Mouse (Mus musculus) hindbrain, embryonic 11.5 days (tissue): ENCODE data around the gene Hsp90b1. TPM values are rescaled to one million over a fixed set of nuclear protein-coding genes. Genes with fewer than 3 reads are reported as not detected.

ENCODE experiments used
- ATAC-seq: fragments of 200-750 bp; cut with Nextera tagmentation; 2 replicates; pipeline ENCODE4 v1.8.0; 2017; ENCODE audit warnings: mild to moderate bottlenecking, moderate TSS enrichment, moderate library complexity; ENCODE audit not compliant: low FRiP score
- DNase-seq: peaks from one replicate; pipeline ENCODE4 v3.0.0-alpha.2; 2015; ENCODE audit warnings: low spot score
- H3K27ac ChIP-seq: fragments of 300-500 bp; sonication (generic); 2 replicates; pipeline ENCODE4 v1.5.1; 2014; ENCODE audit warnings: mild to moderate bottlenecking, low read depth, low read length
- H3K27me3 ChIP-seq: fragments of 300-500 bp; sonication (generic); 2 replicates; pipeline ENCODE4 v1.6.1; 2014; ENCODE audit warnings: mild to moderate bottlenecking, low read length, moderate library complexity, mixed read lengths; ENCODE audit not compliant: control insufficient read depth, insufficient read depth
- H3K36me3 ChIP-seq: fragments of 300-500 bp; sonication (generic); 2 replicates; pipeline ENCODE4 v1.6.1; 2014; ENCODE audit warnings: mild to moderate bottlenecking, low read length, moderate library complexity, mixed read lengths; ENCODE audit not compliant: control insufficient read depth, insufficient read depth
- H3K4me1 ChIP-seq: fragments of 300-500 bp; sonication (generic); replicated peaks from 2 replicates; pipeline ENCODE4 v1.6.1; 2014; ENCODE audit warnings: low read length, mixed read lengths; ENCODE audit not compliant: control insufficient read depth, insufficient read depth
- H3K4me2 ChIP-seq: fragments of 300-500 bp; sonication (generic); replicated peaks from 2 replicates; pipeline ENCODE4 v1.6.1; 2014; ENCODE audit warnings: mild to moderate bottlenecking, low read depth, low read length
- H3K4me3 ChIP-seq: fragments of 300-500 bp; sonication (generic); 2 replicates; pipeline ENCODE4 v1.5.1; 2014; ENCODE audit warnings: low read depth, low read length
- H3K9ac ChIP-seq: fragments of 300-500 bp; sonication (generic); 2 replicates; pipeline ENCODE4 v1.6.1; 2014; ENCODE audit warnings: low read depth, low read length
- H3K9me3 ChIP-seq: fragments of 300-500 bp; sonication (generic); 2 replicates; pipeline ENCODE4 v1.6.1; 2016; ENCODE audit warnings: low read length; ENCODE audit not compliant: control insufficient read depth
- WGBS: fragments of 180-500 bp; shearing (Covaris S2); extraction: QIAGEN DNeasy Blood & Tissue Kit; methylation state at CpG from one replicate; pipeline ENCODE4 v1.1.7; 2014; 5-methylcytosine and 5-hydroxymethylcytosine counted together
- polyA plus RNA-seq: library from polyadenylated mRNA; unstranded; fragments of >200 nt; fragmentation: Nextera tagmentation; extraction: Ambion mirVana; gene quantifications from 2 replicates; pipeline ENCODE4 v1.2.1, GENCODE M21; 2014

The Hsp90b1 gene
- polyA plus RNA-seq: 522 and 547 TPM in 2 replicates

- Histone ChIP-seq H3K9ac (peak within 1 kb of the TSS; percentile 96), H3K27me3 (no peaks in the 10 kb centered on the region), H3K36me3 (peaks cover 9% of the 10 kb centered on the region; the same call in 1 of the 2 replicates), H3K27ac (peak within 1 kb of the TSS; percentile 89), H3K4me1 (peaks cover 7% of the 10 kb centered on the region), H3K4me2 (peak within 1 kb of the TSS; percentile 77), H3K4me3 (peak within 1 kb of the TSS; percentile 69), H3K9me3 (no peaks in the 10 kb centered on the region)
- ATAC-seq (peak; percentile 98), DNase-seq (peak; percentile 98)
- under 1% methylated on average over 51 of the region's 51 CpGs for WGBS
Measured at GRCm38 (mm10) chr10:86705318-86705921, at the start of gene Hsp90b1, which contains the start of gene Ttc41. TSS of gene Hsp90b1 (minus strand) at chr10:86705509. TSS of gene Ttc41 (plus strand) at chr10:86705811.

- no peaks in the 10 kb centered on the region for H3K4me1 ChIP-seq
Measured at GRCm38 (mm10) chr10:86744306-86744705, 39.0 kb upstream of the Hsp90b1 start.

GRCm38 (mm10) chr10:86742918-86743317 is 37.6 kb upstream of the Hsp90b1 start:
- Histone ChIP-seq H3K27me3 (no peaks in the 10 kb centered on the region), H3K9ac (no peak overlapping the region), H3K27ac (no peak overlapping the region), H3K36me3 (no peaks in the 10 kb centered on the region), H3K4me1 (no peaks in the 10 kb centered on the region), H3K9me3 (no peaks in the 10 kb centered on the region), H3K4me2 (no peak overlapping the region), H3K4me3 (no peak overlapping the region)
- 84% methylated on average over 2 of the region's 2 CpGs for WGBS
- ATAC-seq (no peak), DNase-seq (no peak)

More at GRCm38 (mm10) chr10:86744306-86744705, 39.0 kb upstream of the Hsp90b1 start:
- Histone ChIP-seq H3K4me2 (no peak overlapping the region), H3K4me3 (no peak overlapping the region), H3K9ac (no peak overlapping the region), H3K36me3 (no peaks in the 10 kb centered on the region), H3K27me3 (no peaks in the 10 kb centered on the region), H3K9me3 (no peaks in the 10 kb centered on the region), H3K27ac (no peak overlapping the region)
- no peak for DNase-seq
- no peak for ATAC-seq
- 87% methylated on average over 7 of the region's 7 CpGs for WGBS

- WGBS: 89% methylated on average over 4 of the region's 4 CpGs
Measured at GRCm38 (mm10) chr10:86735036-86735435, 29.7 kb upstream of the Hsp90b1 start.

GRCm38 (mm10) chr10:86731500-86731863 is 26.2 kb upstream of the Hsp90b1 start:
- Histone ChIP-seq H3K27ac (no peak overlapping the region), H3K9ac (no peak overlapping the region; the same call in 1 of the 2 replicates), H3K27me3 (no peaks in the 10 kb centered on the region), H3K36me3 (no peaks in the 10 kb centered on the region), H3K4me2 (no peak overlapping the region), H3K9me3 (no peaks in the 10 kb centered on the region), H3K4me1 (0 out of 2 replicates have a peak, but pooled peaks cover 2% of the 10 kb centered on the region), H3K4me3 (no peak overlapping the region)
- 65% methylated on average over 2 of the region's 2 CpGs for WGBS
- ATAC-seq (no peak), DNase-seq (no peak)

More at GRCm38 (mm10) chr10:86735036-86735435, 29.7 kb upstream of the Hsp90b1 start:
- no peak overlapping the region for H3K4me2 ChIP-seq
- H3K9me3 ChIP-seq: no peaks in the 10 kb centered on the region
- no peak overlapping the region for H3K9ac ChIP-seq
- H3K4me1 ChIP-seq: no peaks in the 10 kb centered on the region
- ATAC-seq (no peak), DNase-seq (no peak)
- H3K27ac ChIP-seq: no peak overlapping the region
- H3K4me3 ChIP-seq: no peak overlapping the region
- no peaks in the 10 kb centered on the region for H3K27me3 ChIP-seq
- H3K36me3 ChIP-seq: no peaks in the 10 kb centered on the region

- Histone ChIP-seq H3K9me3 (no peaks in the 10 kb centered on the region), H3K27me3 (no peaks in the 10 kb centered on the region), H3K27ac (no peak overlapping the region), H3K9ac (peak overlapping the region; percentile 29), H3K36me3 (no peaks in the 10 kb centered on the region), H3K4me1 (0 out of 2 replicates have a peak, but pooled peaks cover 2% of the 10 kb centered on the region), H3K4me2 (peak overlapping the region; percentile 41), H3K4me3 (peak overlapping the region; percentile 28)
- peak; percentile 92 for DNase-seq
- 16% methylated on average over 22 of the region's 22 CpGs for WGBS
- peak; percentile 49; the same call in 1 of the 2 replicates for ATAC-seq
Measured at GRCm38 (mm10) chr10:86730823-86731499, 25.7 kb upstream of the Hsp90b1 start.

GRCm38 (mm10) chr10:86728176-86728575 is 22.9 kb upstream of the Hsp90b1 start:
- no peaks in the 10 kb centered on the region for H3K9me3 ChIP-seq
- H3K9ac ChIP-seq: no peak overlapping the region
- H3K4me3 ChIP-seq: no peak overlapping the region
- H3K27ac ChIP-seq: no peak overlapping the region
- 0 out of 2 replicates have a peak, but pooled peaks cover 2% of the 10 kb centered on the region for H3K4me1 ChIP-seq
- H3K36me3 ChIP-seq: no peaks in the 10 kb centered on the region
- WGBS: 93% methylated on average over 3 of the region's 3 CpGs
- ATAC-seq: no peak
- no peak for DNase-seq
- no peak overlapping the region for H3K4me2 ChIP-seq
- no peaks in the 10 kb centered on the region for H3K27me3 ChIP-seq

- Histone ChIP-seq H3K4me1 (0 out of 2 replicates have a peak, but pooled peaks cover 2% of the 10 kb centered on the region), H3K9ac (peak overlapping the region; percentile 52), H3K4me3 (peak overlapping the region; percentile 19), H3K9me3 (no peaks in the 10 kb centered on the region), H3K4me2 (peak overlapping the region; percentile 44), H3K36me3 (no peaks in the 10 kb centered on the region), H3K27ac (no peak overlapping the region), H3K27me3 (no peaks in the 10 kb centered on the region)
- 10% methylated on average over 12 of the region's 12 CpGs for WGBS
- ATAC-seq (peak; percentile 70), DNase-seq (peak; percentile 48)
Measured at GRCm38 (mm10) chr10:86727548-86727980, 22.3 kb upstream of the Hsp90b1 start.
